Mouse (Mus musculus): ENCODE measurements around the gene Ice1. TPM values are rescaled to one million over a fixed set of nuclear protein-coding genes. Genes with fewer than 3 reads are reported as not detected.
A peak's percentile ranks its signal among the peaks of the same experiment; 100 is the strongest.

Gene Ice1
- polyA plus RNA-seq (2016; fragmentation: Nextera tagmentation; extraction: Ambion mirVana) = 23.6 and 25.2 TPM in 2 replicates

DNA sequence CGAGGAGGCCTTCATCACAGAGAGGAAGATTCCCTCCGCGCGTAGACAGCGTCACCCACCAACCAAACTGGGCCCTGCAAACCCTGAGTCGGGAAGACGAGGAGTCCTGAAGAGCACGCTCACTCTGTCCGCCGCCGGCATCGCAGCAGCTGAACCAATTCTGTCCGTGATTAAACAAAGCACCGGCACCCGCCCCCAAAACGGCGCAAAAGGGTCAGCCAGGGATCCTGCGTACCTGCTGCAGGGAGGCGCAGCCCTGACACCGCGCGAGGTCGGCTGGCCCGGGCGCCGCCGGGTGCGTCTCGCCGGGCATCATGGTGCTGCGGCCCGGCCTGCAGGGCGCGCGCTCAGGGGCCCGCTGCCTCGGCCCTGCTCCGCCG lies at the start of gene Ice1:
Gene Ice1, minus strand, starts transcription at position 353 of the 380 bp plus-strand sequence.
- Histone ChIP-seq H3K4me1 (peaks cover 23% of the 10 kb centered on the region), H3K36me3 (replicated peaks) (no peaks in the 10 kb centered on the region), H3K4me3 (peak within 1 kb of the TSS; percentile 80), H3K27ac (replicated peaks) (peak within 1 kb of the TSS; percentile 96), H3K27me3 (replicated peaks; ENCODE audit: low read depth, poor library complexity, severe bottlenecking) (no peaks in the 10 kb centered on the region), H3K9me3 (no peaks in the 10 kb centered on the region)
- DNase-seq (ENCODE audit: low spot score) = no peak
- under 1% methylated on average over 39 of the region's 39 CpGs for WGBS

DNA sequence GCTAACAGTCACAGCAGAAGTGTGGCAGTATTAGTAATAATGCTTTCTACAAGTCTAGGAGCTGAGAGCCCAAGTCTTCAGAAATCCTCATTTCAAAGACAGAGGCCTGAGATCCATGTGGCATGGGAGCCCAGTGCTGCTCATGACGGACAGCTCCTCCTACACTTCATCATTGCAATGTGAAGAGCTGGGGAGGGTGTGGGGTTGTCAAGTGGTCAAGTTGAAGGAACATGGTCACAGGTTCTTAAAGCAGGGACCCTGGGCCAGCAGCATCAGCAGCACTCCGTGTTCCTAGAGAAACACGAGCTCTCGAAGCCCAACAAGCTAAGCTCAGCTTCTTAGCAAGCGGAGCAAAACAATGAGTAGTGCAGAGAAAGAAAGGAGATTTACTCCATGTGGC lies 48.4 kb upstream of the Ice1 start:
- Histone ChIP-seq H3K4me1 (peaks cover 15% of the 10 kb centered on the region), H3K9me3 (no peaks in the 10 kb centered on the region), H3K27me3 (replicated peaks; ENCODE audit: low read depth, poor library complexity, severe bottlenecking) (no peaks in the 10 kb centered on the region), H3K27ac (replicated peaks) (no peak overlapping the region; the same call in 1 of the 2 replicates), H3K36me3 (replicated peaks) (no peaks in the 10 kb centered on the region), H3K4me3 (no peak overlapping the region)
- no peak for DNase-seq (ENCODE audit: low spot score)
- WGBS = 79% methylated on average over 5 of the region's 5 CpGs

DNA sequence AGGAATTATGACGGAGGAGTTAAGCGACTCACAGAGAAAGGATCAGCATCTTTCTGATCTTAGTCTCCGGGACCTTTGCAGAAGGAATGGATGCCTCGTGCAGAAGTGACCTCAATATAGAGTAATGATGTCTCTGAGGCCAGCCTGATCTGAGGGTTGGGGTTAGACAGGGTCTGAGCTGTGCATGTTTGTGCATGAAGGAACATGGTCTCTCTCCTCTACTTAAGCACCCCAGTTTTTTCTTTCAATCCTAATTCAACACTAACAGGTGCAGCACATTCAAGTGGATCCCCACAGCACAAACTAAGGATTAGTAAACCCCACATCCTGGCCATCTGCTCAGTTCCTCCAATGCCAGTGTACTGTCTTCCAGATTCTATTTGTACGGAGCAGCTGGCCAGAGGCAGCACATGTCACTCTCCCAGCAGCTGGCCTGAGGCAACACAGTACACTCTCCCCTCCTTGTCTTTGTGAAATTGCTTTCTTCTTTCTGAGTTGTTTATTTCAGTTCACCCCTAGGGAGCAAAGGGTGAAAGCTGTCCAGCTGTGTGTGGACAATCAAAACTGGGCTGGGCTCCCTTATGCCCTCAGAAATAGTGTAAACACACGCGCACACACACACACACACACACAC lies 47.7 kb upstream of the Ice1 start:
- Histone ChIP-seq H3K4me3 (no peak overlapping the region), H3K4me1 (peaks cover 15% of the 10 kb centered on the region), H3K9me3 (no peaks in the 10 kb centered on the region), H3K36me3 (replicated peaks) (no peaks in the 10 kb centered on the region), H3K27me3 (replicated peaks; ENCODE audit: low read depth, poor library complexity, severe bottlenecking) (no peaks in the 10 kb centered on the region), H3K27ac (replicated peaks) (0 out of 2 replicates have a peak overlapping the region, but pooled peaks have one; percentile 0)
- DNase-seq (ENCODE audit: low spot score) = peak; percentile 32
- 74% methylated on average over 7 of the region's 7 CpGs for WGBS

DNA sequence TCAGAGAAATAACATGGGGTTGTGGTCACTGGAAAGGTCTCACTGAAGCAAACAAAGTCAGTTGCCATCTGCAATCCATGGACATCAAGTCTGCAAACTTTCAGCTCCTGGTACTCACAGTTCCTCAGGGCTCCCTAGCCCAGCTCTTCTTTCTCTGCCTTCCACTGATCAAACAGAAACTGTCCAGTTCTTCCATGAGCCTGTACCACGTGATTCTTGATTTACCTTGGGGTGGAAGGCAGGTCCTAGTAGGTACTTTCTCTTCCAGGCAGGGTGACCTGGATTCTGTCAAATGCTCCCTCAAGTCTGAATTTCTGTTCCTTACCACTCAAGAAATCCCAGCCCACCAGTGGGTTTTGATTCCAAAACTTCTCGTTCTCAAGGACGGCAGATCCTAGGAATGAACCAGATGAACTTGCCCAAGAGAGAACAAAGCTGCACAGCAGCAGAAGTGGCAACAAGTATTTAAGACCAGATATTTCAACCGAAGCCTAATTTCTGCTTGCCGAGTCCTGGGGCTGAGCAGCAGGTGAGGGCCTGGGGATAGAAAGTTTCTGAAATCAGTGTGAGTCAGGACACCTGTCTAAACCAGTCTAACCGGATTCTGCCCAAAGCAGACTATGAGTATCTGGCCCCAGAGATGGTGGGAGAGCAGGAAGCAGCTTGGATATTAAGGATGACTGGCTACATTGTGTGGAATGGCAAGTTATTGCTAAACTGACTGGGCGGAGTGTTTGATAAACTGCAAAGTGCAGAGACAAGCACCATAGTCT lies 44.2 kb upstream of the Ice1 start:
- DNase-seq (ENCODE audit: low spot score) = peak; percentile 34
- H3K36me3 ChIP-seq (replicated peaks) = no peaks in the 10 kb centered on the region
- H3K27ac ChIP-seq (replicated peaks) = no peak overlapping the region
- peaks cover 10% of the 10 kb centered on the region for H3K4me1 ChIP-seq
- 77% methylated on average over 7 of the region's 7 CpGs for WGBS
- no peaks in the 10 kb centered on the region for H3K9me3 ChIP-seq
- no peak overlapping the region for H3K4me3 ChIP-seq
- no peaks in the 10 kb centered on the region for H3K27me3 ChIP-seq (replicated peaks; ENCODE audit: low read depth, poor library complexity, severe bottlenecking)

DNA sequence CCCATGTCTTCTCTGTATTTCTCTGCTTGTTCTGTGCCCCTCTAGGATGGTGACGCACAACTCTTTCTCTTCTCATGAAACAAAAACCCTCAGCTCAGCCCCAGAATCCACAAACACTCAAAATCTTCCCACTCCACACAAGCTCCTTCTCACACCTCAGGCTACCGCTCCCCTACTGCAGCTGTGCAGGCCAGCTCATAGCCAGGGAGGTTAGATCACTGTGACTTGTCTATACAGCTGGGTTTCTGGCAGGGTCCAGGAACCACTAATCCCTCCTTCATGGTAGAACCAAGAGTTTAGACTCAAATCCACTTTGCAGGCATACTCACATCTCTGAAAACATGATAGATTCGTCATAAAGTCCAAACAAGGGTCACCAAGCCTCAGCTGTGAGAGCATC lies 42.9 kb upstream of the Ice1 start:
- no peaks in the 10 kb centered on the region for H3K9me3 ChIP-seq
- no peaks in the 10 kb centered on the region for H3K27me3 ChIP-seq (replicated peaks; ENCODE audit: low read depth, poor library complexity, severe bottlenecking)
- no peaks in the 10 kb centered on the region for H3K36me3 ChIP-seq (replicated peaks)
- peaks cover 13% of the 10 kb centered on the region for H3K4me1 ChIP-seq
- H3K4me3 ChIP-seq = no peak overlapping the region
- WGBS = 90% methylated on average over 3 of the region's 3 CpGs
- no peak overlapping the region for H3K27ac ChIP-seq (replicated peaks)
- no peak for DNase-seq (ENCODE audit: low spot score)

DNA sequence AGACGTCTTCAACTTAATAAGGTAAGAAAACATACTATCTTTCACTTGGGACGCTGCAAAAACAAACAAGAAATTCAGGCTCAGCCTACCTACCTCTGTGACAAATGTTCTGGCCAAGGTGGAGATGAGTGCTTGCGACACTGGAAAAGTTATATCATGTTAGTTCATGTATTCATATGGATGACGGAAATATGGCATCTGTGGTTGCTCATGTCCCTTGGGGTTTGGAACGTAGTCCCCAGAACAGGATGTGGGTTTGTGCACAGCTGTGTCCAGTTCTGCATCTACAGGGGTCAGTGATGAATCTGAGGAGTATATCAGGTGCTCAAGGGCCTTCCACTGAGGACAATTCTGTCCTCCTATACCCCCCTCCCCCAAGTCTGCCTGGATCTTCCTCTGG lies 40.3 kb upstream of the Ice1 start:
- Histone ChIP-seq H3K4me1 (peaks cover 8% of the 10 kb centered on the region), H3K9me3 (no peaks in the 10 kb centered on the region)
- WGBS = 90% methylated on average over 5 of the region's 5 CpGs

DNA sequence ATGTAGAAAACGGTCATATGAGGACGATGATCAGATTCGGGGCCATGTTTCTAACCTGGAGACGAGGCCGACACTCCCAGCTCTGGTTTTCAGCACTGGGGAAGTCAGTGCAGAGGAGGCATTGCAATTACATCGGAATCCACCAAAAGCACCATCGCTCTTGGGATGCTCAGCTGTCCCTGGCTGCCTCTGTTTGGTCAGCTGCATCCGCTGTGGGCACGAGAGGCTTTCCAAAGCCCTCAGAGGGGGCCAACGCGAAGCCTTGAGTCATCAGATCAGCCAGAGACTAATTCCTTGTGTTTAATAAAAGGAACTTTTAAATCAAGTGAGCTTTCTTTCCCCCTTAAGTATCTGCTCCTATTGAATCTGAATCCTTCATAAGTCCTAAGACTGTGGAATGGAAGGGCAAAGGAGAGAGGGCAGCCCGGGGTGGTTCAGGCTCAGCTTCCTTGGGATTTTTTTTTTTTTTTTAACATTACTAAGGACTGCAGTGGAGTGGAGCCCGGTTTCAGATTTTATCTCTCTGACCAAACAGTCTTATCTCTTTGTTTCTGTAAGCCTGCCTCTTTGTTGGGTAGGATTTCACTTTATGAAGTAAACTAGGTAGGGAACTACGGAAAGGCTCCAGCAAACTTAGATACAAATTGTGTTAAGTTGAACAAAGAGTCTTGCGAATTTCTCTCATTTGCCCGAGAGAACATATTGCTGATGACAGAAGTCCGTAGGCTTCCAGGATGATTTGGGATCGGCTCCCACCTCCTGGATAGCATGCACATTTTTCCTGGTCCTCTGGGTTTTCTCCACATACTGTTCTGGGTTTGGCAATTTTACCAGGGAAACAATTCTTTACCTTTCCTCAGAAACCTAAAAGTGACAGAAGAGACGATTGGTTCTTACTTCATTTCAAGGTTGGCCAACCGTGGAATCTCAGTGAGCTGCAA lies 39.1 kb upstream of the Ice1 start:
- 70% methylated on average over 20 of the region's 20 CpGs for WGBS
- peaks cover 8% of the 10 kb centered on the region for H3K4me1 ChIP-seq
- no peaks in the 10 kb centered on the region for H3K27me3 ChIP-seq (replicated peaks; ENCODE audit: low read depth, poor library complexity, severe bottlenecking)
- no peaks in the 10 kb centered on the region for H3K9me3 ChIP-seq
- H3K36me3 ChIP-seq (replicated peaks) = no peaks in the 10 kb centered on the region
- H3K27ac ChIP-seq (replicated peaks) = peak overlapping the region; percentile 30; the same call in 1 of the 2 replicates
- H3K4me3 ChIP-seq = no peak overlapping the region
- DNase-seq (ENCODE audit: low spot score) = peak; percentile 25

More for the DNA sequence above, 40.3 kb upstream of the Ice1 start:
- Histone ChIP-seq H3K27ac (replicated peaks) (no peak overlapping the region), H3K36me3 (replicated peaks) (no peaks in the 10 kb centered on the region), H3K27me3 (replicated peaks; ENCODE audit: low read depth, poor library complexity, severe bottlenecking) (no peaks in the 10 kb centered on the region), H3K4me3 (no peak overlapping the region)
- DNase-seq (ENCODE audit: low spot score) = no peak

DNA sequence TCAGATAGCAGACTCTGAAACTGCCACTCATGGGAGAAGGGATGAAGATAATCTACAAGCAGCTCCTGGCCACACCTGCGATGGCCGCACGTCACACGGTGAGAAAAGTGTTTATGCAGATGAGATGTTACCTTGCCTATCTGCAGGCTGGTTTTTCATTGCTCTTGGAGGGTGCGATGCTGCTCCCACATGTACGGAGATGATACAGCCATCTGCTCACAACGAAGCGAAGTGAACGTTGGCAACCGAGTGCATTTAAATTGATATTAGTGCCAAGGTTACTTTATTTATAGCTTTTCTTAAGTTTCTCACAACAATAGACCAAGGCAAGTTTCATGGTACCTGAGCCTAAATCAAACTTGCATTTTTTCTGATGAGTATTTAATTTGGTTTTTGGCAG lies 37.6 kb upstream of the Ice1 start:
- no peak for DNase-seq (ENCODE audit: low spot score)
- Histone ChIP-seq H3K27me3 (replicated peaks; ENCODE audit: low read depth, poor library complexity, severe bottlenecking) (no peaks in the 10 kb centered on the region), H3K9me3 (no peaks in the 10 kb centered on the region), H3K4me3 (no peak overlapping the region), H3K27ac (replicated peaks) (no peak overlapping the region), H3K36me3 (replicated peaks) (no peaks in the 10 kb centered on the region), H3K4me1 (peaks cover 8% of the 10 kb centered on the region)
- 94% methylated on average over 10 of the region's 10 CpGs for WGBS

DNA sequence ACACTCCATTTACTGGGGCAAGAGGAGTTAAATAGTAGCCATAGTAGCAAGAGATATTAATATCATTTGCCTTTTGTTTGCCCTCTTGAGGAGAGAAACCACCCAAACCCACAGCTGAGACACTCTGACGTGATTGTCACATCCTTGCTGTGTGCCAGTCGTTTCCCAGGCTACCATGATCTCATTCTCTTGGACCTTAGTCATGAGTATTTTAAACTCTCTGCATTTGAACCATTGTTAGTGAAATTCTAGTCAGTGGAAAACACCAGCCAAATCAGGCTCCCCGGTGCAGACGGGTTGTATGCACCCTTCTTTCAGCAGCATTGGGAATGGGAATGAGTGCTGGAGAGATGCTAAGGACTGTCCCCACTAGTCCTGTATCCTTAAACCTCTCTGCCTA lies 32.6 kb upstream of the Ice1 start:
- Histone ChIP-seq H3K27ac (replicated peaks) (no peak overlapping the region), H3K27me3 (replicated peaks; ENCODE audit: low read depth, poor library complexity, severe bottlenecking) (no peaks in the 10 kb centered on the region), H3K9me3 (no peaks in the 10 kb centered on the region), H3K36me3 (replicated peaks) (no peaks in the 10 kb centered on the region), H3K4me1 (no peaks in the 10 kb centered on the region), H3K4me3 (no peak overlapping the region)
- 80% methylated on average over 4 of the region's 4 CpGs for WGBS
- DNase-seq (ENCODE audit: low spot score) = no peak

DNA sequence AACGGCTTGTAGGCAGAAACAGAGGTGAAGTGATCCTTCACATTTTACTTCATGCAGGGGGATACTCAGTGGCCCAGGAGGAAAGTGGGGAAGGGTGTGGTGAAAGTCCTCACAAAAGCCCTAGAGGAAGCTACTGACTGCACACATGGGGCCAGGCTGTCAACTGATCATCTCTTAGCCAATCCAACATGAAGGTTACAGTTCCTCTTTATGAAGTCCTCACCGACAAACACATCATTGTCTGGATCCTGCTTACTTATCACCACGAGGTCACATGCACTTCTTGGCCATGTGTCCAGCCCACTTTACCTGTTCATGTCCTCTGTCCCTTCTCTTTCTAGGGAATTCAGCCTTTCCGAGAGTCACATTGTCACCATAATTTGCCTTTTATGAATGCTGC lies 22.3 kb upstream of the Ice1 start:
- H3K4me3 ChIP-seq = no peak overlapping the region
- H3K4me1 ChIP-seq = no peaks in the 10 kb centered on the region
- no peaks in the 10 kb centered on the region for H3K27me3 ChIP-seq (replicated peaks; ENCODE audit: low read depth, poor library complexity, severe bottlenecking)
- DNase-seq (ENCODE audit: low spot score) = no peak
- no peak overlapping the region for H3K27ac ChIP-seq (replicated peaks)
- H3K36me3 ChIP-seq (replicated peaks) = no peaks in the 10 kb centered on the region
- WGBS = 83% methylated on average over 4 of the region's 4 CpGs
- H3K9me3 ChIP-seq = no peaks in the 10 kb centered on the region

DNA sequence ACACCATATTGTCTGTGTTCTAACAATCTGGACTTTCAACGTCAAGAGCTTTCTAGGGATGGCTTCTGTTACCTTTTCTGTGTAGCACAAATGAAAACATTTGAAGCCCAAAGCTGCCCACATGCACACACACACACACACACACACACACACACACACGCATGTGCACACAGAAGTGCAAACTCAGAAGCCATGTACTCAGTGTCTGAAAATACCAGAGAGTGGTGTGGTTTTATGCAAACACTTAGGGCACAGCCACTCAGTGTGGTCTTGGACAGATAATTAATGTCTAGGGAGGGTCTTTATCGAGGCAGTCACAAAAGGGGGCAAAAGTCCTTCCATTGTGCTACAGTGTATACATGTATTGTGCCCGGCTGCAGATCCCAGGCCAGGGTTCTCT lies 19.3 kb upstream of the Ice1 start:
- Histone ChIP-seq H3K4me1 (peaks cover 8% of the 10 kb centered on the region), H3K27me3 (replicated peaks; ENCODE audit: low read depth, poor library complexity, severe bottlenecking) (no peaks in the 10 kb centered on the region), H3K27ac (replicated peaks) (no peak overlapping the region), H3K9me3 (no peaks in the 10 kb centered on the region), H3K36me3 (replicated peaks) (no peaks in the 10 kb centered on the region), H3K4me3 (no peak overlapping the region)
- 80% methylated on average over 4 of the region's 4 CpGs for WGBS
- DNase-seq (ENCODE audit: low spot score) = no peak

DNA sequence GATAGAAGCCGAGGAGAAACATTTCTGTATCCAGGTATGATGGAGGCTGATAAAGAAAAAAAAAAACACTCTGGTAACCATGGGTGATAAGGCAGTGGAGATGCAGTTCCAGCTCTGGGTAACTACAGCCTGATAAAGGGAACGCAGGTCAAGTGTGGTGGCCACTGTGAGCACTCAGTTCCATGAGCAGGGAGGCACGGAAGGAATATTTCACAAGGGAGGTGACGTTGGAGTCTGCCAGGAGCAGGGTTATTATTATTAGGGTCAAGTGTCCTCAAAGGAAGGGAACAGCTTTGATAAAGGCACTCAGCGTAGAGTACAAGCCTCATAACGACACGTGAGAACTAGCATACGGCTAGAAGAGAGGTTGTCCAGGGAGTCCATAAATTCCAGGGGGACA lies 18.9 kb upstream of the Ice1 start:
- no peak overlapping the region for H3K27ac ChIP-seq (replicated peaks)
- H3K27me3 ChIP-seq (replicated peaks; ENCODE audit: low read depth, poor library complexity, severe bottlenecking) = no peaks in the 10 kb centered on the region
- no peak for DNase-seq (ENCODE audit: low spot score)
- no peaks in the 10 kb centered on the region for H3K36me3 ChIP-seq (replicated peaks)
- no peaks in the 10 kb centered on the region for H3K9me3 ChIP-seq
- 79% methylated on average over 8 of the region's 8 CpGs for WGBS
- H3K4me3 ChIP-seq = no peak overlapping the region
- peaks cover 8% of the 10 kb centered on the region for H3K4me1 ChIP-seq

All from embryonic facial prominence, embryonic 10.5 days (tissue).